In genomic region chr6:127928682-127929081, GRCm38 (mm10) we compare ENCODE assay signal across 30 mouse cellular contexts. TPM values are rescaled to one million over a fixed set of nuclear protein-coding genes. Genes with fewer than 3 reads are reported as not detected.
"Had no signal": no experiment of that assay in that cellular context is flagged by ENCODE, and none has a peak within 500 bp of the region (broad histone marks: within the 10 kb centered on the region; RNA-seq: fewer than 3 reads in every experiment).

No protein-coding gene starts in this region.

- H3K4me3 ChIP-seq: embryonic facial prominence, embryonic 10.5 days; embryonic facial prominence, embryonic 12.5 days; embryonic facial prominence, embryonic 13.5 days; embryonic facial prominence, embryonic 15.5 days; erythroblast, embryonic 14.5 days; forebrain, embryonic 10.5 days; forebrain, embryonic 12.5 days; forebrain, embryonic 13.5 days; forebrain, embryonic 15.5 days; gastrocnemius, adult 2 months had no signal

- H3K36me3 ChIP-seq: embryonic facial prominence, embryonic 10.5 days; embryonic facial prominence, embryonic 15.5 days; forebrain, embryonic 10.5 days; forebrain, embryonic 12.5 days; forebrain, embryonic 15.5 days had no signal

- ATAC-seq: forebrain, embryonic 13.5 days; forebrain, embryonic 14.5 days; forebrain, embryonic 15.5 days; forebrain, embryonic 16.5 days; forebrain, postnatal 0 days had no signal

- H3K27ac ChIP-seq: embryonic facial prominence, embryonic 10.5 days; embryonic facial prominence, embryonic 12.5 days; embryonic facial prominence, embryonic 13.5 days; embryonic facial prominence, embryonic 15.5 days; forebrain, embryonic 10.5 days; forebrain, embryonic 12.5 days; forebrain, embryonic 13.5 days; forebrain, embryonic 15.5 days; gastrocnemius, adult 2 months had no signal

- H3K27me3 ChIP-seq: embryonic facial prominence, embryonic 12.5 days; embryonic facial prominence, embryonic 13.5 days; embryonic facial prominence, embryonic 15.5 days; forebrain, embryonic 13.5 days; forebrain, embryonic 15.5 days had no signal

- H3K9ac ChIP-seq: embryonic facial prominence, embryonic 12.5 days; embryonic facial prominence, embryonic 13.5 days; embryonic facial prominence, embryonic 15.5 days; forebrain, embryonic 12.5 days; forebrain, embryonic 13.5 days; forebrain, embryonic 15.5 days; forebrain, postnatal 0 days had no signal

- H3K4me2 ChIP-seq: embryonic facial prominence, embryonic 12.5 days; embryonic facial prominence, embryonic 13.5 days; embryonic facial prominence, embryonic 15.5 days; forebrain, embryonic 12.5 days; forebrain, embryonic 13.5 days; forebrain, embryonic 15.5 days had no signal

- H3K9me3 ChIP-seq: embryonic facial prominence, embryonic 10.5 days; embryonic facial prominence, embryonic 12.5 days; embryonic facial prominence, embryonic 13.5 days; embryonic facial prominence, embryonic 15.5 days; forebrain, embryonic 10.5 days; forebrain, embryonic 12.5 days; forebrain, embryonic 13.5 days; forebrain, embryonic 15.5 days had no signal

- DNase-seq: cerebellum, adult 2 months; cerebellum, adult 8-10 months; cerebellum, adult 9-10 months; cerebellum, adult 9-11 months; cerebellum, postnatal 10 days; cerebellum, postnatal 14 days; cerebellum, postnatal 25 days; cerebellum, postnatal 36 days; embryo, embryonic 11 days; forebrain, postnatal 0 days; gastrocnemius, postnatal 10 days; gastrocnemius, postnatal 14 days; gastrocnemius, postnatal 25 days; gastrocnemius, postnatal 36 days; heart, adult 11 months; heart, adult 18-20 months had no signal

RNA-seq across cellular contexts. Expression of gene Tspan11, which starts 41.3 kb away (rescaled TPM):
- total RNA-seq: common myeloid progenitor, adult 5-6 weeks; granulocyte monocyte progenitor cell, adult 5-6 weeks had no signal
- polyA plus RNA-seq: erythroblast, embryonic 14.5 days had no signal
